Mouse (Mus musculus): Measurements from ENCODE around the gene Rhog.

DNA sequence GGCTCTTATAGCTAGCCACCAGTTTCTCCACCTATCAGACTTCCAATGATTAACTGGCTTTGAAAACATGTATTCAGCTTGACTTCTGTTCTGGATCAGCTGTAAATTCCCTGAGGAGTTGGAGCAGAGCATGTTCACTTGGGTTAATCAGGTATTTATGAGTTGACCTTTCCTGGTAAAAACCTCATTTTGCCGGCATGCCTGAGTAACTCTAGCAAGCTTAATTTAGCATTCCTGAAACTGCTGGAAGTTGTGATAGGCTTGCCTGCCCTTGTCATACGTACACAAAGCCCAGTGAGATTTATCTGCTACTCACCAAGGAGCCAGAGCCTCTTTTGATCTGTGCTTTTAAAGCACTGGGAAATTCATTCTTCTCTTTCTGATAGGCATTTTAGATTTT lies 37.4 kb upstream of the Rhog start:
- no peak for TF ChIP-seq MAX (IDR thresholded peaks at IDR 0.05; ENCODE audit: low read length)
- TF ChIP-seq CTCF (conservative IDR thresholded peaks at IDR 0.05 in 1 of 2, IDR thresholded peaks at IDR 0.05 in 1 of 2; ENCODE audit: low read depth in 2 of 2, low read length in 2 of 2), result no peak
- no peak for TF ChIP-seq EP300 (IDR thresholded peaks at IDR 0.05; ENCODE audit: low read length)
- TF ChIP-seq ZNF384 (IDR thresholded peaks at IDR 0.05; ENCODE audit: low read depth, low read length), result no peak
- TF ChIP-seq USF1 (IDR thresholded peaks at IDR 0.05; ENCODE audit: low read depth, low read length), result no peak
- TF ChIP-seq POLR2A (IDR thresholded peaks at IDR 0.05; ENCODE audit: low read depth, low read length), result no peak
- TF ChIP-seq USF2 (conservative IDR thresholded peaks at IDR 0.05; ENCODE audit: low read depth, low read length), result no peak
- TF ChIP-seq NRF1 (IDR thresholded peaks at IDR 0.05; ENCODE audit: low read depth, low read length), result no peak

All from CH12.LX (cell line).